Mouse (Mus musculus) cortical plate, adult 2 months (tissue): ENCODE measurements at regions not wholly inside any gene's neighbourhood (a gene's known extent, or its start where the extent isn't known, plus 50 kb on each side); places are given as distances from the start of the nearest gene placed in this dataset.

Experiments
- CTCF ChIP-seq: fragments of 200-500 bp; IDR thresholded peaks from 2 replicates; pipeline ENCODE4 v1.5.1; 2011; ENCODE audit warnings: mild to moderate bottlenecking, control low read depth, low read length; ENCODE audit not compliant: insufficient read depth; ENCODE audit errors: extremely low read depth
- POLR2A ChIP-seq: fragments of 200-500 bp; IDR thresholded peaks from 2 replicates; pipeline ENCODE4 v1.6.1; 2011; ENCODE audit warnings: mild to moderate bottlenecking, low read length, control low read depth; ENCODE audit not compliant: insufficient read depth; ENCODE audit errors: extremely low read depth

DNA sequence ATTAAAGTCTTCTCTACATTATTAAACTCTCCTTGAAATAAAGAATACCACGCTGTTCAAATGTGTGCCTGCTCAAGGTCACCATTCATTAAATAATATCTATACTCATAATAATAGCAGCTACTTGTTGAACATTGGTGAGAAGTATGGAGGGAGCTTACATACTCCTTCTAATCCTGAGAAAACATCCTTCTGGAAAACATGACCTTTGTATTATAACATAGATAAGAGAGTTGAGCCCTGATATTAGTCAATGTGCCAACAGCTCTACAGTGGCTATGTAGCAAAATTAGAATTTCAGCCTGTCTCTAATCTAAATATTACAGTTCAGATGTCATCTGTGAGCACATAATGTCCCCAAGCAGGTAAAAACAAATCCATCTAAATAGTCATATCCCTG lies 893.8 kb upstream of the Tenm4 start:
- TF ChIP-seq CTCF (no peak), POLR2A (no peak)
